Mouse (Mus musculus): ENCODE results near the gene Snx9. TPM values are rescaled to one million over a fixed set of nuclear protein-coding genes. Genes with fewer than 3 reads are reported as not detected.

Gene Snx9
- polyA plus RNA-seq, 2 experiments, result 9.4 to 11.6 TPM

- no peak for TF ChIP-seq EP300 (IDR thresholded peaks at IDR 0.05; ENCODE audit: low read depth)
- no peak for DNase-seq (ENCODE audit: low read depth in 3 of 3, low spot score in 3 of 3)
- ATAC-seq (ENCODE audit: insufficient read depth), result no peak
- no peak overlapping the region for H3K4me2 ChIP-seq (ENCODE audit: low read depth)
- H3K4me3 ChIP-seq (ENCODE audit: insufficient read depth in 1 of 2, low read depth in 2 of 2, low read length in 2 of 2), result no peak overlapping the region
- H3K27me3 ChIP-seq (ENCODE audit: control insufficient read depth, insufficient read depth, low read length), result no peaks in the 10 kb centered on the region
- H3K36me3 ChIP-seq (replicated peaks; ENCODE audit: control insufficient read depth, insufficient read depth, low read depth), result no peaks in the 10 kb centered on the region
- H3K27ac ChIP-seq, result no peak overlapping the region
- H3K9me3 ChIP-seq (ENCODE audit: control insufficient read depth, low read length), result no peaks in the 10 kb centered on the region
- H3K9ac ChIP-seq (replicated peaks), result no peak overlapping the region
- 58% methylated on average over 6 of the region's 6 CpGs for WGBS (ENCODE audit: insufficient replicate concordance)
- H3K4me1 ChIP-seq (replicated peaks; ENCODE audit: control insufficient read depth in 2 of 2, insufficient read depth in 2 of 2, low read length in 1 of 2), result no peaks in the 10 kb centered on the region; a peak in 1 of 4 replicates
These were observed 22.0 kb upstream of the Snx9 start for GRCm38 (mm10) chr17:5819105-5819504.

GRCm38 (mm10) chr17:5819799-5820201 lies 21.3 kb upstream of the Snx9 start:
- Histone ChIP-seq H3K4me1 (replicated peaks; ENCODE audit: control insufficient read depth in 2 of 2, insufficient read depth in 2 of 2, low read length in 1 of 2) (no peaks in the 10 kb centered on the region; a peak in 1 of 4 replicates), H3K9me3 (ENCODE audit: control insufficient read depth, low read length) (no peaks in the 10 kb centered on the region), H3K4me2 (ENCODE audit: low read depth) (no peak overlapping the region), H3K27me3 (ENCODE audit: control insufficient read depth, insufficient read depth, low read length) (no peaks in the 10 kb centered on the region), H3K27ac (no peak overlapping the region), H3K4me3 (ENCODE audit: insufficient read depth in 1 of 2, low read depth in 2 of 2, low read length in 2 of 2) (no peak overlapping the region), H3K9ac (replicated peaks) (no peak overlapping the region), H3K36me3 (replicated peaks; ENCODE audit: control insufficient read depth, insufficient read depth, low read depth) (no peaks in the 10 kb centered on the region)
- no peak for ATAC-seq (ENCODE audit: insufficient read depth)
- DNase-seq (ENCODE audit: low read depth in 3 of 3, low spot score in 3 of 3), result no peak
- WGBS (ENCODE audit: insufficient replicate concordance), result 69% methylated on average over 9 of the region's 9 CpGs
- TF ChIP-seq CTCF (IDR thresholded peaks at IDR 0.05; ENCODE audit: low read depth), result no peak
- no peak for TF ChIP-seq EP300 (IDR thresholded peaks at IDR 0.05; ENCODE audit: low read depth)

DNA sequence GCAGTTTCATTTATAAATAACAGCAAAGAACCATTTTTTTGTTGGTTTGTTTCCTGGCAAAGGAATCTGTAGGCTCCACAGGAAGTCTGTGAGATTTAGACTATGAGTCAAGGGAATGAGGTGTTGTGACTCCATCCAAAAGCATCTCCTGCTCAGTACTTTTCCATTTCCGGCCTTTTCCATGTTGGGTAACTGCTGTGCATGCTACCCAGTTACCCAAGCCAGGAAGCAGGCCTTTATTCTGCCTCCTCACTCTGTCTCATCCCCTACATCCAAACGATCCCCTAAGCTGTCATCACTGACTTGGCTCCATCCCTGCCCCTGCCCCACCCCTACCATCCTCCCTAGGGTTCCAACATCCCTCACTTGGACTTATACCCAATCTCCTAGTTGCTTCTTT lies 18.6 kb upstream of the Snx9 start:
- no peaks in the 10 kb centered on the region; a peak in 1 of 4 replicates for H3K4me1 ChIP-seq (replicated peaks; ENCODE audit: control insufficient read depth in 2 of 2, insufficient read depth in 2 of 2, low read length in 1 of 2)
- H3K36me3 ChIP-seq (replicated peaks; ENCODE audit: control insufficient read depth, insufficient read depth, low read depth), result no peaks in the 10 kb centered on the region
- TF ChIP-seq CTCF (IDR thresholded peaks at IDR 0.05; ENCODE audit: low read depth) (no peak), EP300 (IDR thresholded peaks at IDR 0.05; ENCODE audit: low read depth) (no peak)
- no peaks in the 10 kb centered on the region for H3K27me3 ChIP-seq (ENCODE audit: control insufficient read depth, insufficient read depth, low read length)
- ATAC-seq (ENCODE audit: insufficient read depth) (no peak), DNase-seq (ENCODE audit: low read depth in 3 of 3, low spot score in 3 of 3) (no peak)
- no peak overlapping the region for H3K9ac ChIP-seq (replicated peaks)
- no peak overlapping the region for H3K4me2 ChIP-seq (ENCODE audit: low read depth)
- no peak overlapping the region for H3K4me3 ChIP-seq (ENCODE audit: insufficient read depth in 1 of 2, low read depth in 2 of 2, low read length in 2 of 2)
- H3K27ac ChIP-seq, result no peak overlapping the region
- 60% methylated on average over 2 of the region's 2 CpGs for WGBS (ENCODE audit: insufficient replicate concordance)
- no peaks in the 10 kb centered on the region for H3K9me3 ChIP-seq (ENCODE audit: control insufficient read depth, low read length)

DNA sequence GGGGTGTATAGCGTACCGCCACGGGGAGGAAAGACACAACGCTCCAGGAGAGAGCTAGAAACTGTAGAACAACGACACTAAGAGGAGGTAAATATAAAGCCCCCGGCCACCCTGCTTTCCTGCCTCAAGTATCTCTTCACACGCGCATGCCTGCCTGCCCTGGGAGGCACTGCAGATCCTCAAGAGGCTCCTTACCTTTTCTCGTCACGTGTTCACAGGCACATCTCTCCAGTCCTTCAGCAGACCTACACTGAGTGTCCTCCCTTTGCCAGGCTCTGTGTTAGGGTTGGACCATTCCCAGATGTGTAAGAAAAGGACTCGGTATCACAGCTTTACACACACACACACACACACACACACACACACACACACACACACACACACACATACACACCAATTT lies 18.1 kb upstream of the Snx9 start:
- peaks cover under 1 to 1% of the 10 kb centered on the region in 2 experiments; a peak in 2 of 4 replicates for H3K4me1 ChIP-seq (replicated peaks; ENCODE audit: control insufficient read depth in 2 of 2, insufficient read depth in 2 of 2, low read length in 1 of 2)
- H3K27me3 ChIP-seq (ENCODE audit: control insufficient read depth, insufficient read depth, low read length), result no peaks in the 10 kb centered on the region
- no peaks in the 10 kb centered on the region for H3K36me3 ChIP-seq (replicated peaks; ENCODE audit: control insufficient read depth, insufficient read depth, low read depth)
- TF ChIP-seq CTCF (IDR thresholded peaks at IDR 0.05; ENCODE audit: low read depth), result no peak
- TF ChIP-seq EP300 (IDR thresholded peaks at IDR 0.05; ENCODE audit: low read depth), result no peak
- no peak overlapping the region for H3K4me3 ChIP-seq (ENCODE audit: insufficient read depth in 1 of 2, low read depth in 2 of 2, low read length in 2 of 2)
- H3K9me3 ChIP-seq (ENCODE audit: control insufficient read depth, low read length), result no peaks in the 10 kb centered on the region
- no peak overlapping the region for H3K4me2 ChIP-seq (ENCODE audit: low read depth)
- no peak overlapping the region for H3K27ac ChIP-seq
- H3K9ac ChIP-seq (replicated peaks), result no peak overlapping the region
- 65% methylated on average over 11 of the region's 11 CpGs for WGBS (ENCODE audit: insufficient replicate concordance)
- DNase-seq (ENCODE audit: low read depth in 3 of 3, low spot score in 3 of 3) (no peak), ATAC-seq (ENCODE audit: insufficient read depth) (no peak)

GRCm38 (mm10) chr17:5827836-5828582 lies 13.1 kb upstream of the Snx9 start:
- Histone ChIP-seq H3K36me3 (replicated peaks; ENCODE audit: control insufficient read depth, insufficient read depth, low read depth) (no peaks in the 10 kb centered on the region), H3K4me1 (replicated peaks; ENCODE audit: control insufficient read depth in 2 of 2, insufficient read depth in 2 of 2, low read length in 1 of 2) (peaks cover 36 to 43% of the 10 kb centered on the region in 2 experiments), H3K27me3 (ENCODE audit: control insufficient read depth, insufficient read depth, low read length) (no peaks in the 10 kb centered on the region), H3K4me3 (ENCODE audit: insufficient read depth in 1 of 2, low read depth in 2 of 2, low read length in 2 of 2) (no peak overlapping the region), H3K27ac (no peak overlapping the region), H3K9me3 (ENCODE audit: control insufficient read depth, low read length) (no peaks in the 10 kb centered on the region), H3K9ac (replicated peaks) (no peak overlapping the region; the same call in 1 of the 2 replicates), H3K4me2 (ENCODE audit: low read depth) (peak overlapping the region; percentile 56)
- TF ChIP-seq EP300 (IDR thresholded peaks at IDR 0.05; ENCODE audit: low read depth) (no peak), CTCF (IDR thresholded peaks at IDR 0.05; ENCODE audit: low read depth) (no peak)
- no peak for ATAC-seq (ENCODE audit: insufficient read depth)
- 25% methylated on average over 14 of the region's 15 CpGs for WGBS (ENCODE audit: insufficient replicate concordance)
- DNase-seq (ENCODE audit: low read depth in 3 of 3, low spot score in 3 of 3), result no peak

Measured in liver, embryonic 14.5 days (tissue).